Mouse (Mus musculus) ES-E14 (cell line): ENCODE results near the gene Mob2.

Source experiments
- HCFC1 ChIP-seq: IDR thresholded peaks from 2 replicates; pipeline ENCODE4 v1.6.1; 2012; ENCODE audit warnings: low read length, inconsistent platforms, borderline replicate concordance; ENCODE audit not compliant: insufficient read depth
- MAFK ChIP-seq: IDR thresholded peaks from 2 replicates; pipeline ENCODE4 v1.6.1; 2014; ENCODE audit warnings: mild to moderate bottlenecking, low read depth, low read length, inconsistent platforms; ENCODE audit not compliant: insufficient read depth

GRCm38 (mm10) chr7:142089648-142090447 is 29.0 kb upstream of the Mob2 start:
- no peak for TF ChIP-seq MAFK
- no peak for TF ChIP-seq HCFC1
